Mouse (Mus musculus): ENCODE data around the gene Mia2. TPM values are rescaled to one million over a fixed set of nuclear protein-coding genes. Genes with fewer than 3 reads are reported as not detected.

Gene Mia2
- polyA plus RNA-seq, 1 experiment: 73.7 TPM

GRCm38 (mm10) chr12:59195941-59196340, 100.3 kb downstream of the Mia2 start:
- H3K9ac ChIP-seq (ENCODE audit: low read depth, poor library complexity, severe bottlenecking): no peak overlapping the region
- H3K36me3 ChIP-seq (ENCODE audit: control insufficient read depth, insufficient read depth, low read length, poor library complexity, severe bottlenecking): peaks cover 5% of the 10 kb centered on the region
- no peak overlapping the region for H3K27ac ChIP-seq (ENCODE audit: insufficient read depth, low read length)

GRCm38 (mm10) chr12:59198750-59199149, 103.2 kb downstream of the Mia2 start:
- H3K9me3 ChIP-seq (replicated peaks; ENCODE audit: control insufficient read depth, insufficient read depth, low read length, poor library complexity, severe bottlenecking): peaks cover 6% of the 10 kb centered on the region
- H3K4me3 ChIP-seq (ENCODE audit: low read depth, low read length): no peak overlapping the region
- no peak overlapping the region; the same call in 1 of the 2 replicates for H3K27ac ChIP-seq (ENCODE audit: insufficient read depth, low read length)
- peaks cover 12% of the 10 kb centered on the region for H3K36me3 ChIP-seq (ENCODE audit: control insufficient read depth, insufficient read depth, low read length, poor library complexity, severe bottlenecking)
- no peak for TF ChIP-seq CTCF (IDR thresholded peaks at IDR 0.05; ENCODE audit: low read depth, low read length)
- no peak for TF ChIP-seq POLR2A (IDR thresholded peaks at IDR 0.05; ENCODE audit: insufficient read depth, low read length)
- TF ChIP-seq EP300 (IDR thresholded peaks at IDR 0.05; ENCODE audit: insufficient read depth, low read depth, low read length): no peak
- H3K9ac ChIP-seq (ENCODE audit: low read depth, poor library complexity, severe bottlenecking): no peak overlapping the region
- H3K27me3 ChIP-seq (ENCODE audit: control insufficient read depth, insufficient read depth, low read length, poor library complexity, severe bottlenecking): no peaks in the 10 kb centered on the region
- no peaks in the 10 kb centered on the region for H3K4me1 ChIP-seq (ENCODE audit: control insufficient read depth, insufficient read depth, low read length)

More at GRCm38 (mm10) chr12:59195941-59196340, 100.3 kb downstream of the Mia2 start:
- H3K27me3 ChIP-seq (ENCODE audit: control insufficient read depth, insufficient read depth, low read length, poor library complexity, severe bottlenecking): no peaks in the 10 kb centered on the region
- H3K4me3 ChIP-seq (ENCODE audit: low read depth, low read length): no peak overlapping the region
- no peaks in the 10 kb centered on the region for H3K4me1 ChIP-seq (ENCODE audit: control insufficient read depth, insufficient read depth, low read length)
- no peak for TF ChIP-seq POLR2A (IDR thresholded peaks at IDR 0.05; ENCODE audit: insufficient read depth, low read length)
- peaks cover 6% of the 10 kb centered on the region for H3K9me3 ChIP-seq (replicated peaks; ENCODE audit: control insufficient read depth, insufficient read depth, low read length, poor library complexity, severe bottlenecking)

- Histone ChIP-seq H3K9ac (ENCODE audit: low read depth, poor library complexity, severe bottlenecking) (no peak overlapping the region), H3K4me1 (ENCODE audit: control insufficient read depth, insufficient read depth, low read length) (no peaks in the 10 kb centered on the region), H3K27me3 (ENCODE audit: control insufficient read depth, insufficient read depth, low read length, poor library complexity, severe bottlenecking) (no peaks in the 10 kb centered on the region), H3K36me3 (ENCODE audit: control insufficient read depth, insufficient read depth, low read length, poor library complexity, severe bottlenecking) (peaks cover 15% of the 10 kb centered on the region), H3K27ac (ENCODE audit: insufficient read depth, low read length) (no peak overlapping the region), H3K4me3 (ENCODE audit: low read depth, low read length) (no peak overlapping the region), H3K9me3 (replicated peaks; ENCODE audit: control insufficient read depth, insufficient read depth, low read length, poor library complexity, severe bottlenecking) (peaks cover 6% of the 10 kb centered on the region)
- TF ChIP-seq CTCF (IDR thresholded peaks at IDR 0.05; ENCODE audit: low read depth, low read length) (no peak), POLR2A (IDR thresholded peaks at IDR 0.05; ENCODE audit: insufficient read depth, low read length) (no peak)
Observed at GRCm38 (mm10) chr12:59199361-59199760, 103.8 kb downstream of the Mia2 start.

GRCm38 (mm10) chr12:59205571-59205970, 110.0 kb downstream of the Mia2 start:
- no peak overlapping the region for H3K9ac ChIP-seq (ENCODE audit: low read depth, poor library complexity, severe bottlenecking)
- no peaks in the 10 kb centered on the region for H3K27me3 ChIP-seq (ENCODE audit: control insufficient read depth, insufficient read depth, low read length, poor library complexity, severe bottlenecking)
- H3K4me1 ChIP-seq (ENCODE audit: control insufficient read depth, insufficient read depth, low read length): no peaks in the 10 kb centered on the region
- no peak overlapping the region for H3K4me3 ChIP-seq (ENCODE audit: low read depth, low read length)
- H3K27ac ChIP-seq (ENCODE audit: insufficient read depth, low read length): no peak overlapping the region
- TF ChIP-seq POLR2A (IDR thresholded peaks at IDR 0.05; ENCODE audit: insufficient read depth, low read length) (no peak), CTCF (IDR thresholded peaks at IDR 0.05; ENCODE audit: low read depth, low read length) (no peak), EP300 (IDR thresholded peaks at IDR 0.05; ENCODE audit: insufficient read depth, low read depth, low read length) (no peak)
- no peaks in the 10 kb centered on the region for H3K9me3 ChIP-seq (replicated peaks; ENCODE audit: control insufficient read depth, insufficient read depth, low read length, poor library complexity, severe bottlenecking)
- H3K36me3 ChIP-seq (ENCODE audit: control insufficient read depth, insufficient read depth, low read length, poor library complexity, severe bottlenecking): peaks cover 13% of the 10 kb centered on the region; the same call in 1 of the 2 replicates

GRCm38 (mm10) chr12:59206208-59206999, 110.8 kb downstream of the Mia2 start:
- H3K4me3 ChIP-seq (ENCODE audit: low read depth, low read length): no peak overlapping the region
- TF ChIP-seq CTCF (IDR thresholded peaks at IDR 0.05; ENCODE audit: low read depth, low read length) (no peak), POLR2A (IDR thresholded peaks at IDR 0.05; ENCODE audit: insufficient read depth, low read length) (no peak), EP300 (IDR thresholded peaks at IDR 0.05; ENCODE audit: insufficient read depth, low read depth, low read length) (no peak)
- no peaks in the 10 kb centered on the region for H3K9me3 ChIP-seq (replicated peaks; ENCODE audit: control insufficient read depth, insufficient read depth, low read length, poor library complexity, severe bottlenecking)
- H3K27ac ChIP-seq (ENCODE audit: insufficient read depth, low read length): no peak overlapping the region
- H3K27me3 ChIP-seq (ENCODE audit: control insufficient read depth, insufficient read depth, low read length, poor library complexity, severe bottlenecking): no peaks in the 10 kb centered on the region
- H3K9ac ChIP-seq (ENCODE audit: low read depth, poor library complexity, severe bottlenecking): no peak overlapping the region
- peaks cover 12% of the 10 kb centered on the region; the same call in 1 of the 2 replicates for H3K36me3 ChIP-seq (ENCODE audit: control insufficient read depth, insufficient read depth, low read length, poor library complexity, severe bottlenecking)
- no peaks in the 10 kb centered on the region for H3K4me1 ChIP-seq (ENCODE audit: control insufficient read depth, insufficient read depth, low read length)

- no peak overlapping the region for H3K27ac ChIP-seq (ENCODE audit: insufficient read depth, low read length)
- no peaks in the 10 kb centered on the region for H3K4me1 ChIP-seq (ENCODE audit: control insufficient read depth, insufficient read depth, low read length)
- TF ChIP-seq POLR2A (IDR thresholded peaks at IDR 0.05; ENCODE audit: insufficient read depth, low read length) (no peak), EP300 (IDR thresholded peaks at IDR 0.05; ENCODE audit: insufficient read depth, low read depth, low read length) (no peak), CTCF (IDR thresholded peaks at IDR 0.05; ENCODE audit: low read depth, low read length) (no peak)
- no peak overlapping the region for H3K4me3 ChIP-seq (ENCODE audit: low read depth, low read length)
- no peak overlapping the region for H3K9ac ChIP-seq (ENCODE audit: low read depth, poor library complexity, severe bottlenecking)
- no peaks in the 10 kb centered on the region; the same call in 1 of the 2 replicates for H3K9me3 ChIP-seq (replicated peaks; ENCODE audit: control insufficient read depth, insufficient read depth, low read length, poor library complexity, severe bottlenecking)
- peaks cover 12% of the 10 kb centered on the region; the same call in 1 of the 2 replicates for H3K36me3 ChIP-seq (ENCODE audit: control insufficient read depth, insufficient read depth, low read length, poor library complexity, severe bottlenecking)
- no peaks in the 10 kb centered on the region for H3K27me3 ChIP-seq (ENCODE audit: control insufficient read depth, insufficient read depth, low read length, poor library complexity, severe bottlenecking)
Observed at GRCm38 (mm10) chr12:59207000-59207390, 111.4 kb downstream of the Mia2 start.

All from ES-Bruce4 (cell line).